Mouse (Mus musculus) MEL (cell line): Measurements from ENCODE around the gene Oasl1. TPM values are rescaled to one million over a fixed set of nuclear protein-coding genes. Genes with fewer than 3 reads are reported as not detected.

Experiments
- DNase-seq: peaks from one replicate; pipeline ENCODE4 v3.0.0; 2011; ENCODE audit warnings: low read depth, low spot score
- H3K27ac ChIP-seq: 2 replicates; pipeline ENCODE4 v1.5.1; 2012; ENCODE audit warnings: low read depth, mild to moderate bottlenecking, control low read depth, low read length, moderate library complexity; ENCODE audit not compliant: control insufficient read depth
- H3K27me3 ChIP-seq, 2 experiments: fragments of 150-350 bp in 1 of 2; sonication (generic) in 1 of 2; 2 replicates each; pipeline ENCODE4 v1.6.1; 2012; ENCODE audit warnings: low read length in 2 of 2, mild to moderate bottlenecking in 2 of 2, improper control_type of control experiment in 1 of 2, moderate library complexity in 1 of 2; ENCODE audit not compliant: insufficient read depth in 2 of 2, control insufficient read depth in 1 of 2
- H3K36me3 ChIP-seq, 2 experiments: 2 replicates each; pipeline ENCODE4 v1.6.1; 2012 to 2014; ENCODE audit warnings: low read length in 2 of 2, improper control_type of control experiment in 1 of 2, inconsistent platforms in 1 of 2, mild to moderate bottlenecking in 1 of 2; ENCODE audit not compliant: insufficient read depth in 2 of 2, control insufficient read depth in 1 of 2
- H3K4me1 ChIP-seq, 2 experiments: fragments of 150-350 bp in 1 of 2; sonication (generic) in 1 of 2; 2 replicates each; pipeline ENCODE4 v1.6.1; 2012; ENCODE audit warnings: low read length in 2 of 2, improper control_type of control experiment in 1 of 2, mild to moderate bottlenecking in 1 of 2; ENCODE audit not compliant: insufficient read depth in 2 of 2, control insufficient read depth in 1 of 2
- H3K4me3 ChIP-seq, 2 experiments: fragments of 150-350 bp in 1 of 2; sonication (generic) in 1 of 2; 2 replicates each; pipeline ENCODE4 v1.5.1; 2012; ENCODE audit warnings: low read depth in 2 of 2, low read length in 2 of 2, mild to moderate bottlenecking in 2 of 2, moderate library complexity in 2 of 2, control low read depth in 1 of 2, improper control_type of control experiment in 1 of 2; ENCODE audit not compliant: control insufficient read depth in 1 of 2, insufficient read depth in 1 of 2
- H3K79me2 ChIP-seq: 2 replicates; pipeline ENCODE4 v1.6.1; 2012; ENCODE audit warnings: mild to moderate bottlenecking, low read length, moderate library complexity; ENCODE audit not compliant: control insufficient read depth, poor library complexity, insufficient read depth
- H3K9ac ChIP-seq: 2 replicates; pipeline ENCODE4 v1.6.1; 2012; ENCODE audit warnings: low read depth, mild to moderate bottlenecking, control low read depth, low read length, moderate library complexity; ENCODE audit not compliant: control insufficient read depth, poor library complexity, severe bottlenecking
- H3K9me3 ChIP-seq: fragments of 150-350 bp; sonication (generic); replicated peaks from 2 replicates; pipeline ENCODE4 v1.6.1; 2012; ENCODE audit warnings: mild to moderate bottlenecking, low read length, improper control_type of control experiment, moderate library complexity; ENCODE audit not compliant: insufficient read depth
- CHD1 ChIP-seq: IDR thresholded peaks from 2 replicates; pipeline ENCODE4 v1.6.1; 2012; ENCODE audit warnings: low read depth, mild to moderate bottlenecking, inconsistent platforms, low read length, improper control_type of control experiment
- CHD2 ChIP-seq: IDR thresholded peaks from 2 replicates; pipeline ENCODE4 v1.6.1; 2011; ENCODE audit warnings: low read length, improper control_type of control experiment
- CTCF ChIP-seq, 3 experiments: IDR thresholded peaks in 2 of 3; conservative IDR thresholded peaks in 1 of 3; 2 replicates each; pipeline ENCODE4 v1.5.1; 2011 to 2012; ENCODE audit warnings: low read length in 3 of 3, low read depth in 2 of 3, mild to moderate bottlenecking in 2 of 3, improper control_type of control experiment in 1 of 3, inconsistent platforms in 1 of 3, mixed read lengths in 1 of 3, moderate library complexity in 1 of 3; ENCODE audit not compliant: control insufficient read depth in 1 of 3, insufficient read depth in 1 of 3, poor library complexity in 1 of 3, severe bottlenecking in 1 of 3
- E2F4 ChIP-seq: IDR thresholded peaks from 2 replicates; pipeline ENCODE4 v1.6.1; 2011; ENCODE audit warnings: low read depth, low read length, improper control_type of control experiment, borderline replicate concordance
- GATA1 ChIP-seq: IDR thresholded peaks from 2 replicates; pipeline ENCODE4 v1.6.1; 2011; ENCODE audit warnings: low read depth, low read length, improper control_type of control experiment
- HCFC1 ChIP-seq: IDR thresholded peaks from 2 replicates; pipeline ENCODE4 v1.6.1; 2012; ENCODE audit warnings: low read depth, mild to moderate bottlenecking, inconsistent platforms, low read length, improper control_type of control experiment, moderate library complexity
- JUND ChIP-seq: IDR thresholded peaks from 2 replicates; pipeline ENCODE4 v1.6.1; 2011; ENCODE audit warnings: low read depth, mild to moderate bottlenecking, improper control_type of control experiment, low read length
- MAX ChIP-seq: IDR thresholded peaks from 2 replicates; pipeline ENCODE4 v1.6.1; 2011; ENCODE audit warnings: low read length, improper control_type of control experiment
- MAZ ChIP-seq: IDR thresholded peaks from 2 replicates; pipeline ENCODE4 v1.6.1; 2012; ENCODE audit warnings: low read depth, mild to moderate bottlenecking, inconsistent platforms, low read length, improper control_type of control experiment
- MEF2A ChIP-seq: IDR thresholded peaks from 2 replicates; pipeline ENCODE4 v1.6.1; 2014; ENCODE audit warnings: low read depth, mild to moderate bottlenecking, inconsistent platforms, low read length, improper control_type of control experiment; ENCODE audit not compliant: poor library complexity, insufficient replicate concordance, severe bottlenecking; ENCODE audit errors: extremely low read depth
- MXI1 ChIP-seq: IDR thresholded peaks from 2 replicates; pipeline ENCODE4 v1.6.1; 2011; ENCODE audit warnings: mild to moderate bottlenecking, low read depth, low read length, improper control_type of control experiment
- MYC ChIP-seq: IDR thresholded peaks from 2 replicates; pipeline ENCODE4 v1.6.1; 2011; ENCODE audit warnings: low read depth, mild to moderate bottlenecking, low read length, improper control_type of control experiment, moderate library complexity
- NRF1 ChIP-seq: IDR thresholded peaks from 2 replicates; pipeline ENCODE4 v1.6.1; 2014; ENCODE audit warnings: low read depth, mild to moderate bottlenecking, inconsistent platforms, low read length, improper control_type of control experiment, moderate library complexity; ENCODE audit not compliant: poor library complexity, insufficient read depth, severe bottlenecking
- POLR2AphosphoS5 ChIP-seq: IDR thresholded peaks from 2 replicates; pipeline ENCODE4 v1.6.1; 2012; ENCODE audit warnings: low read depth, borderline replicate concordance, mild to moderate bottlenecking, inconsistent platforms, low read length, moderate library complexity, mixed read lengths
- UBTF ChIP-seq: IDR thresholded peaks from 2 replicates; pipeline ENCODE4 v1.6.1; 2012; ENCODE audit warnings: low read depth, mild to moderate bottlenecking, inconsistent platforms, low read length, improper control_type of control experiment, moderate library complexity, borderline replicate concordance; ENCODE audit not compliant: insufficient read depth
- USF1 ChIP-seq: IDR thresholded peaks from 2 replicates; pipeline ENCODE4 v1.6.1; 2014; ENCODE audit warnings: low read depth, mild to moderate bottlenecking, inconsistent platforms, low read length, improper control_type of control experiment, moderate library complexity
- USF2 ChIP-seq, 2 experiments: IDR thresholded peaks; 2 replicates each; pipeline ENCODE4 v1.6.1; 2011 to 2012; ENCODE audit warnings: improper control_type of control experiment in 2 of 2, low read length in 2 of 2, borderline replicate concordance in 1 of 2, inconsistent platforms in 1 of 2, low read depth in 1 of 2, mild to moderate bottlenecking in 1 of 2; ENCODE audit not compliant: insufficient read depth in 1 of 2
- ZC3H11A ChIP-seq: IDR thresholded peaks from 2 replicates; pipeline ENCODE4 v1.6.1; 2012; ENCODE audit warnings: low read depth, mild to moderate bottlenecking, inconsistent platforms, low read length, improper control_type of control experiment
- ZKSCAN1 ChIP-seq: IDR thresholded peaks from 2 replicates; pipeline ENCODE4 v1.6.1; 2012; ENCODE audit warnings: low read depth, mild to moderate bottlenecking, inconsistent platforms, low read length, improper control_type of control experiment, moderate library complexity
- ZMIZ1 ChIP-seq: IDR thresholded peaks from 2 replicates; pipeline ENCODE4 v1.6.1; 2012; ENCODE audit warnings: low read depth, mild to moderate bottlenecking, inconsistent platforms, low read length, improper control_type of control experiment, moderate library complexity
- polyA plus RNA-seq, 2 experiments: library from polyadenylated mRNA; stranded (reverse) in 1 of 2; unstranded in 1 of 2; fragments of >175 nt in 1 of 2; fragments of >200 nt in 1 of 2; gene quantifications; 2 replicates each; pipeline versions ENCODE4 v1.2.1 to v1.2.4; 2012; ENCODE audit warnings: low replicate concordance in 2 of 2, low read depth in 1 of 2; ENCODE audit not compliant: insufficient read length in 2 of 2, insufficient read depth in 1 of 2, missing spikeins in 1 of 2
- total RNA-seq: library from RNA; depleted of rRNA; stranded (reverse); fragments of 300-350 nt; gene quantifications from 2 replicates; pipeline ENCODE4 v1.2.3, GENCODE M21; 2012; rRNA removed

Gene Oasl1
- total and polyA plus RNA-seq, 3 experiments = 8.2 to 33.3 TPM; not detected in 1

- H3K9ac ChIP-seq = no peak overlapping the region
- H3K27me3 ChIP-seq = no peaks in the 10 kb centered on the region
- DNase-seq = no peak
- no peak overlapping the region for H3K27ac ChIP-seq
- TF ChIP-seq USF2 (IDR thresholded peaks at IDR 0.05; ENCODE audit: borderline replicate concordance in 1 of 2, insufficient read depth in 1 of 2, low read depth in 1 of 2, low read length in 2 of 2) = no peak
- TF ChIP-seq ZKSCAN1 = no peak
- no peak for TF ChIP-seq POLR2AphosphoS5
- TF ChIP-seq ZMIZ1 = no peak
- TF ChIP-seq MXI1 = no peak
- TF ChIP-seq USF1 = no peak
- TF ChIP-seq E2F4 = no peak
- TF ChIP-seq GATA1 = no peak
- TF ChIP-seq MYC = no peak
- TF ChIP-seq UBTF = no peak
- TF ChIP-seq JUND = no peak
- peaks cover 0 to 6% of the 10 kb centered on the region in 2 experiments; a peak in 2 of 4 replicates for H3K36me3 ChIP-seq
- peaks cover 0 to 6% of the 10 kb centered on the region in 2 experiments; a peak in 2 of 4 replicates for H3K4me1 ChIP-seq
- H3K9me3 ChIP-seq = no peaks in the 10 kb centered on the region
- H3K4me3 ChIP-seq = no peak overlapping the region
- H3K79me2 ChIP-seq = no peaks in the 10 kb centered on the region; the same call in 1 of the 2 replicates
These were observed 59.0 kb downstream of the Oasl1 start for GRCm38 (mm10) chr5:114982001-114982400.

GRCm38 (mm10) chr5:114985074-114985473 is 62.0 kb downstream of the Oasl1 start:
- Histone ChIP-seq H3K27me3 (no peaks in the 10 kb centered on the region), H3K79me2 (no peaks in the 10 kb centered on the region), H3K4me1 (peaks cover 0 to 3% of the 10 kb centered on the region in 2 experiments; a peak in 2 of 4 replicates), H3K4me3 (no peak overlapping the region), H3K9ac (no peak overlapping the region), H3K27ac (no peak overlapping the region), H3K9me3 (no peaks in the 10 kb centered on the region), H3K36me3 (peaks cover 0 to 2% of the 10 kb centered on the region in 2 experiments; a peak in 1 of 4 replicates)
- DNase-seq = no peak
- TF ChIP-seq MAX (no peak), MEF2A (no peak), CHD2 (no peak), CTCF (IDR thresholded peaks at IDR 0.05 in 2 of 3, conservative IDR thresholded peaks at IDR 0.05 in 1 of 3; ENCODE audit: control insufficient read depth in 1 of 3, insufficient read depth in 1 of 3, low read depth in 2 of 3, low read length in 3 of 3, poor library complexity in 1 of 3, severe bottlenecking in 1 of 3) (no peak), ZKSCAN1 (no peak), CHD1 (no peak), NRF1 (no peak), HCFC1 (no peak), MAZ (no peak), ZC3H11A (no peak)

Other genes with a start within 250 kb of the Oasl1 start
- 18.3 and 18.8 TPM in 2 replicates for gene Gltp, start 232.3 kb upstream of the Oasl1 start, total RNA-seq
- gene Gltp, start 232.3 kb upstream of the Oasl1 start, polyA plus RNA-seq = 100 to 1,000 TPM in 1 of 2 experiments, 10 to 100 TPM in 1; 67.2 to 211 TPM
- 10.4 and 13.6 TPM in 2 replicates for gene Tchp, start 215.5 kb upstream of the Oasl1 start, total RNA-seq
- 10 to 100 TPM in 1 of 2 experiments, not detected in 1; 21.1 TPM for gene Tchp, start 215.5 kb upstream of the Oasl1 start, polyA plus RNA-seq
- gene Ankrd13a, start 148.6 kb upstream of the Oasl1 start, total RNA-seq = 140 and 180 TPM in 2 replicates
- 100 to 1,000 TPM; 110 to 184 TPM for gene Ankrd13a, start 148.6 kb upstream of the Oasl1 start, polyA plus RNA-seq
- gene Git2, start 147.7 kb upstream of the Oasl1 start, total RNA-seq = 24.0 and 29.1 TPM in 2 replicates
- 10 to 100 TPM; 64.9 to 71.7 TPM for gene Git2, start 147.7 kb upstream of the Oasl1 start, polyA plus RNA-seq
- gene 1500011B03Rik, start 99.8 kb upstream of the Oasl1 start, total RNA-seq = 47.7 and 56.0 TPM in 2 replicates
- gene 1500011B03Rik, start 99.8 kb upstream of the Oasl1 start, polyA plus RNA-seq = 10 to 100 TPM in 1 of 2 experiments, not detected in 1; 75.2 TPM
- gene 4930519G04Rik, start 69.6 kb upstream of the Oasl1 start, total RNA-seq = not detected in 2 replicates
- not detected for gene 4930519G04Rik, start 69.6 kb upstream of the Oasl1 start, polyA plus RNA-seq
- gene Gm9936, start 64.6 kb upstream of the Oasl1 start, total RNA-seq = not detected in 2 replicates
- gene Gm9936, start 64.6 kb upstream of the Oasl1 start, polyA plus RNA-seq = not detected
- gene Oasl2, start 26.3 kb upstream of the Oasl1 start, total RNA-seq = 0.27 TPM in 1 of 2 replicates, not detected in the other
- under 1 TPM in 1 of 2 experiments, not detected in 1; 0.63 TPM for gene Oasl2, start 26.3 kb upstream of the Oasl1 start, polyA plus RNA-seq
- 14.4 and 16.2 TPM in 2 replicates for gene 2210016L21Rik, start 18.9 kb downstream of the Oasl1 start, total RNA-seq
- gene 2210016L21Rik, start 18.9 kb downstream of the Oasl1 start, polyA plus RNA-seq = 10 to 100 TPM in 1 of 2 experiments, not detected in 1; 46.1 TPM
- 0.08 TPM in 1 of 2 replicates, not detected in the other for gene Hnf1a, start 47.9 kb downstream of the Oasl1 start, total RNA-seq
- gene Hnf1a, start 47.9 kb downstream of the Oasl1 start, polyA plus RNA-seq = under 1 TPM in 1 of 2 experiments, not detected in 1; 0.28 TPM
- gene Sppl3, start 87.9 kb downstream of the Oasl1 start, total RNA-seq = 25.8 and 29.5 TPM in 2 replicates
- 10 to 100 TPM in 1 of 2 experiments, not detected in 1; 50.9 TPM for gene Sppl3, start 87.9 kb downstream of the Oasl1 start, polyA plus RNA-seq
- 3.5 and 4.6 TPM in 2 replicates for gene Gm10401, start 175.1 kb downstream of the Oasl1 start, total RNA-seq
- under 1 TPM in 1 of 2 experiments, not detected in 1; 0.56 TPM for gene Gm10401, start 175.1 kb downstream of the Oasl1 start, polyA plus RNA-seq
- 31.9 and 35.0 TPM in 2 replicates for gene Acads, start 196.1 kb downstream of the Oasl1 start, total RNA-seq
- 10 to 100 TPM in 1 of 2 experiments, not detected in 1; 56.5 TPM for gene Acads, start 196.1 kb downstream of the Oasl1 start, polyA plus RNA-seq
- 15.8 and 18.6 TPM in 2 replicates for gene Unc119b, start 211.7 kb downstream of the Oasl1 start, total RNA-seq
- 10 to 100 TPM in 1 of 2 experiments, not detected in 1; 25.7 TPM for gene Unc119b, start 211.7 kb downstream of the Oasl1 start, polyA plus RNA-seq
- gene Mlec, start 234.9 kb downstream of the Oasl1 start, total RNA-seq = 146 and 167 TPM in 2 replicates
- 100 to 1,000 TPM in 1 of 2 experiments, not detected in 1; 156 TPM for gene Mlec, start 234.9 kb downstream of the Oasl1 start, polyA plus RNA-seq